Mouse (Mus musculus) cerebellum, adult 2 months (tissue): ENCODE measurements around the gene Dtd1. TPM values are rescaled to one million over a fixed set of nuclear protein-coding genes. Genes with fewer than 3 reads are reported as not detected.
"Not testable (repeated sequence)": the region's sequence is repeated elsewhere in the genome, so short reads cannot be mapped to it uniquely, and the experiment has no call there.

Experiments used
- DNase-seq, 2 experiments: peaks; one replicate each; pipeline ENCODE4 v3.0.0; 2021
- H3K27ac ChIP-seq: fragments of 200-500 bp; 2 replicates; pipeline ENCODE4 v1.5.1; 2012; ENCODE audit warnings: low read length, control low read depth, inconsistent platforms; ENCODE audit not compliant: insufficient read depth
- H3K27me3 ChIP-seq: fragments of 200-500 bp; 2 replicates; pipeline ENCODE4 v1.6.1; 2012; ENCODE audit warnings: inconsistent platforms, mild to moderate bottlenecking, low read length, moderate library complexity; ENCODE audit not compliant: control insufficient read depth, insufficient read depth
- H3K4me1 ChIP-seq: fragments of 200-500 bp; 2 replicates; pipeline ENCODE4 v1.6.1; 2011; ENCODE audit warnings: low read length; ENCODE audit not compliant: control insufficient read depth, insufficient read depth
- H3K4me3 ChIP-seq: fragments of 200-500 bp; replicated peaks from 2 replicates; pipeline ENCODE3; 2011; ENCODE audit warnings: mild to moderate bottlenecking, low read depth, low read length, control low read depth; ENCODE audit not compliant: insufficient read depth
- CTCF ChIP-seq: fragments of 200-500 bp; IDR thresholded peaks from 2 replicates; pipeline ENCODE4 v1.5.1; 2011; ENCODE audit warnings: low read depth, mild to moderate bottlenecking, control low read depth, low read length, moderate library complexity, borderline replicate concordance; ENCODE audit not compliant: insufficient read depth
- POLR2A ChIP-seq: fragments of 200-500 bp; IDR thresholded peaks from 2 replicates; pipeline ENCODE4 v1.6.1; 2011; ENCODE audit warnings: low read length, control low read depth, borderline replicate concordance; ENCODE audit not compliant: insufficient read depth
- WGBS: fragments of 180-500 bp; shearing (Covaris S2); methylation state at CpG from one replicate; pipeline ENCODE4 v1.1.7; 2018; 5-methylcytosine and 5-hydroxymethylcytosine counted together
- polyA plus RNA-seq: library from polyadenylated mRNA; depleted of rRNA; stranded (reverse); fragments of >200 nt; gene quantifications from 2 replicates; pipeline ENCODE4 v1.2.3, GENCODE M21; 2012; rRNA removed

Gene Dtd1
- 74.5 and 75.3 TPM in 2 replicates for polyA plus RNA-seq

DNA sequence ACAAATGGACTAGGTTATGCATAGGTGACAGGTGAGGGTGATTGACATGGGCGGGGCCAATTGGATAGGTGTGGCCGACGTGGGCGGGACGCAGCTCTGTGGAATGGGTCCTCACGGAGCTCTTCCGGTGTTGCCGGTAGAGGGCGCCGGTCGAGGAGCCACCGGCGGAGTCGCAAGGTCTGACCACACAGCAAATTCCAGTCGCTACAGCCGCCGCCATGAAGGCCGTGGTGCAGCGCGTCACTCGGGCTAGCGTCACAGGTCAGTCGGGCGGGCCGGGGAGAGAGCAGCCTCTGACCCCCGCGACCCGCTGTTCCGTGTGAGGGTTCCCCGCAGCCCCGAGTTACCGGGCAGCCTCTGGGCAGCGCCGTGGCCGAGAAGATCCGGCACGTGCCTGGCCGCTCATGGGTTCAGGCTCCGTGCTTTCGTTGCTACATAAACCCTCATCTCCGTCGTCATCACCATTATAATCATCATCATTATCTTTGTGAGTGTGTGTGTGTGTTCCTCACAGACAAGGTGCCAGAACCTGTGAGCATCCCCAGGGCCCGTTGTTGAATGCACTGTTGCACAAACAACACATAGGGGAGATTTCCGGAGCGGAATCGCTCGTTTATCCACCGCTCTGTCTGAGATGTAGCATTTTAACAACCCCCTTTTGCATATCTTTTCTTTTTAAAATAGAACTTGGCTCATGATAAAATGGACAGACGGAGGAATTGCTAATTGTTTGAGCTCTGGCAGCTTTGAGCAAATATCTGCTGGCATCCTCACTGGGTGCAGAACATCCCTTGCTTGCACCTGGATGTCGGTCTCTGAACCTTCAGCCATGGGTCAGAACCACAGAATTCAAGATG, at the start of gene Dtd1:
TSS of gene Dtd1 (plus strand) at position 67 of the 857 bp plus-strand sequence.
- no peaks in the 10 kb centered on the region for H3K4me1 ChIP-seq
- peak; percentile 85 for TF ChIP-seq POLR2A
- TF ChIP-seq CTCF: peak; percentile 73
- no peaks in the 10 kb centered on the region for H3K27me3 ChIP-seq
- peak within 1 kb of the TSS; percentile 84 for H3K27ac ChIP-seq
- peak; percentile 93 to 94 for DNase-seq
- peak within 1 kb of the TSS; percentile 83 for H3K4me3 ChIP-seq
- WGBS: under 1% methylated on average over 50 of the region's 50 CpGs

DNA sequence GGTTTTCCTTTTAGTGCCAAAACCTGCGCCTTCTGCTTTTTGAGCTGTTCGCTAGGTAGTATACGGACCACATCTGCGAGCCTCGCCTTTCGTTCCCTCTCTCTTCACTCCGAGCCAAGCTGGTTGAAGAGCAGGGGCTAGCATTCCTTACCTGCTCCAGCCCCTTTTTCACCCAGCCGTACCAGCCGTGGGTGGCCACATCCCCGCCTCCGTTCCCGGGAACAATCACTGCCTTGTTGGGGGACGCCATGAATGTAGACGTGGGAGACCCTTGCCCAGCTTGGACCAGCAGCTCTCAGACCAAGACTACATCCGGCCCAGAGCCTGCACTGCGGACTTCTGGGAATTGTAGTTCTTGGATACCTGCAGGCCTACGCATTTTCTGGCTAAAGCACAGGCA, 49.2 kb upstream of the Dtd1 start, which contains the start of gene Rbbp9:
TSS of gene Rbbp9 (minus strand) at position 341 of the 400 bp plus-strand sequence.
- TF ChIP-seq POLR2A (peak; percentile 75; the same call in 1 of the 2 replicates), CTCF (no peak)
- Histone ChIP-seq H3K4me3 (peak within 1 kb of the TSS; percentile 78), H3K4me1 (no peaks in the 10 kb centered on the region; the same call in 1 of the 2 replicates), H3K27me3 (no peaks in the 10 kb centered on the region), H3K27ac (peak within 1 kb of the TSS; percentile 17)
- under 1% methylated on average over 17 of the region's 17 CpGs for WGBS
- peak; percentile 72 to 76 for DNase-seq

DNA sequence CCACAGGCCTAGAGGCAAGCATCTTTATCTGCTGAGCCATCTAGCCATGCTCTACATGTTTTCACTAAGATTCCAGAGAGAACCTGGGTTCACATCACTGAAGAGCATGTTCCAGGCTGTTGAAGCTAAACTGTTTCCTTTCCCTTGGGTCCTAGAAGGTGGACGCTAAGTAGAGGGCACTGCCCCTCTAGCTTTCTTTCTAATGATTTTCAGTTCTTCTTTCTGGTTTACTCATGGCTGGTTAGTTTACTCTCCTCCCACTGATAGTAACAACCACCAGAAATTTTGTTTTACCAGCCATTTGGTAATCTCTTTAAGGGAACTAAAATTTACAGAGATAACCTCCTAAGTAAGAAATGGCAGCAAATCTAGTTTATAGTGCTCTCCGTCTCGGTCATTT, 45.8 kb upstream of the Dtd1 start:
- no peak for DNase-seq
- 95% methylated on average over 3 of the region's 3 CpGs for WGBS
- H3K4me1 ChIP-seq: no peaks in the 10 kb centered on the region; the same call in 1 of the 2 replicates
- H3K27me3 ChIP-seq: no peaks in the 10 kb centered on the region
- no peak overlapping the region for H3K4me3 ChIP-seq
- TF ChIP-seq POLR2A: no peak
- TF ChIP-seq CTCF: no peak
- H3K27ac ChIP-seq: no peak overlapping the region

DNA sequence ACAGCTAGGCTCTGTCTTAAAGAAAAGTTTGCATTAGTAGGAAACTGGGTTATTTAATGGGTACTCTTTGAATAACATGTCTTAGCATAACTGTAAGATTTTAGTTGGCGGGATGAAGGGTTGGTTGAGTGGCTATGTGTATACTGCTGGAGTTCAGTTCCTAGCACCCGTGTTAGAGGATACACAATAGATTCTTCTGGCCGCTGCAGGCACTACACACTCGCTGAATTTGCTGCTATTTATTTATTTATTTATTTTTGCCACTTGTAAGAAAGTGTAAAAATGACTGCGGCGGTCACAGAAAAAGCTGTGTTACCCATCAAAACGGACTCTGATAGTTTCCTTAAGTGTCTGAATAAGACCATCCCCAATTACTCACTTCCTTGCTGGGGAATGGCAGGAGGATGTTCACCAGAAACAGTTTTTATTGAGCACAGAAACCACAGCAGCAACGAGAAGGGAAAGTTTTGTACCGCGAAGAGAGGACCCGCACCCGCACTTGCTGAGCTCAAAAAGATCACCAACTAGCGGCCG, 44.3 kb upstream of the Dtd1 start:
- TF ChIP-seq POLR2A (no peak), CTCF (no peak)
- no peaks in the 10 kb centered on the region for H3K4me1 ChIP-seq
- peak overlapping the region; percentile 58 for H3K27ac ChIP-seq
- WGBS: 1% methylated on average over 14 of the region's 14 CpGs
- no peaks in the 10 kb centered on the region for H3K27me3 ChIP-seq
- DNase-seq: no peak
- H3K4me3 ChIP-seq: peak overlapping the region; percentile 94

DNA sequence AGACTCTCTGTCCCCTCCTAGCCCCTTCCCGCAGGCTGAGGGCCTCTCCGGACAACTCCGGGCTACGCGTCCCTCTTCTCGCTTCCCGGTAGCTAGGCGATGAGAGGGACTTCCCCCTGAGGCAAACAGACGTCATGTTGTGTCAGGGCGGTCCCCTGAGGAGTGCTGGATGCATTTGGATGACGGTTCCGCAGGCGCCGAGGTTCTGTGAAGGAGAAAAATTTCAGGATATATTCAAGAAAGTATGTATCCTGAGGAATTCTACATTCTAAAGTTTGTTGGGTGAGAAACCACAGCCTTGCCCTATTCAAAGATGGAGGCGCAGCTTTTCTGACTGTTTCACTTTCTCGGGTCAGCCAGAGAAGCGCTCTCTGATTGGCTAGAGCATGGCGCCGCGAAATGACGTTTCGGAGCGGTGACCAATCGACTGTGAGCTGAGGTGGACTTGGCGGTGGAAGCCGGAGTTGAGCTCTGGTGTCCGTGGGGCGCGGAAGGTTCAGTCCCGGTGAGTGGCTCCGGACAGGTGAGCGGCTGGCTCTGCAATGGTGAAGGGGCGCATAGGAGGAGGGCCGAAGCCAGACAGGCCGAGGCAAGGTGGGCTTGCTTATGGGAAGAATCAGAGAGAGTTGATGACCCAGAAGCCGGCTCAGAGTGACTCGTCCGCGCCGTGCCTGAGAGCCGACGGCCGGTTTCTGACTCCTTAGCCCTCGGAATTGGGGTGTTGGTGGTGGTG, 43.7 kb upstream of the Dtd1 start, which contains the start of gene Sec23b:
TSS of gene Sec23b (plus strand) at position 410 of the 733 bp plus-strand sequence.
- H3K27me3 ChIP-seq: no peaks in the 10 kb centered on the region
- DNase-seq: peak; percentile 98
- peak within 1 kb of the TSS; percentile 58 for H3K27ac ChIP-seq
- no peaks in the 10 kb centered on the region for H3K4me1 ChIP-seq
- under 1% methylated on average over 44 of the region's 44 CpGs for WGBS
- H3K4me3 ChIP-seq: peak within 1 kb of the TSS; percentile 94
- TF ChIP-seq CTCF (no peak), POLR2A (peak; percentile 74)

DNA sequence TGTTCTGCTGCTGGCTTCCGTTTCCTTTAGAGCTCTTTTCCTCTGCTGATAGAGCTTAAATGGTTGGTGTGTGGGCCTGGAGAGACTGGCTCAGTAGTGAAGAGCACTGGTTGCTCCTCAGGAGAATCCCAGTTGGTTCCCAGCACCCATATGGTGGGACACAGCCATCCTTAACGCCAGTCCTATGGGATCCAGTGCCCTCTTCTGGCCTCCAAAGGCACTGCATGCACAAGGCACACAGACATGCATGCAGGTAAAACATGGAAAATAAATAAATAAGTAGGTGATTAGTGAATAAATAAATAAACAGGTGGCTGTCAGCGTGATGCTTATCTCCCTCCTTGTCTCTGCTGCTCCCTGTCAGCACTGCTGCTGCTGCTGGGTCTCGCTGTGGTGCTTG, 11.0 kb upstream of the Dtd1 start:
- no peaks in the 10 kb centered on the region for H3K4me1 ChIP-seq
- WGBS: 82% methylated on average over 4 of the region's 4 CpGs
- no peak for DNase-seq
- no peak overlapping the region for H3K27ac ChIP-seq
- no peak overlapping the region for H3K4me3 ChIP-seq
- peak; percentile 30; the same call in 1 of the 2 replicates for TF ChIP-seq CTCF
- TF ChIP-seq POLR2A: no peak
- H3K27me3 ChIP-seq: no peaks in the 10 kb centered on the region

DNA sequence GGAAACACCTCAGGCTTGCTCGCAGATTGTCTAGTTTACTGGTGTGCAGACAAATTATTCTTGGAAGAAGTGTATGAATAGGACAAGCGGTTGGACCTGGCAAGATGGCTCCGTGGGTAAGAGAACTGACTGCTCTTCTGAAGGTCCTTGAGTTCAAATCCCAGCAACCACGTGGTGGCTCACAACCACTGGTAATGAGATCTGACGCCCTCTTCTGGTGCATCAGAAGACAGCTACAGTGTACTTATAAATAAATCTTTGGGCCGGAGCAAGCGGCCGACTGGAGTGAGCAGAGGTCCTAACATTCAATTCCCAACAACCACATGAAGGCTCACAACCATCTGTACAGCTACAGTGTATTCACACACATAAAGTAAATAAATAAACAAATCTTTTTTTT, 6.7 kb upstream of the Dtd1 start:
- H3K27me3 ChIP-seq, H3K27ac ChIP-seq, H3K4me1 ChIP-seq, H3K4me3 ChIP-seq, DNase-seq: not testable (repeated sequence)
- WGBS: 71% methylated on average over 8 of the region's 8 CpGs
